Mouse (Mus musculus): Measurements from ENCODE around the gene Nudt17. TPM values are rescaled to one million over a fixed set of nuclear protein-coding genes. Genes with fewer than 3 reads are reported as not detected.
A peak's percentile ranks its signal among the peaks of the same experiment; 100 is the strongest.
"Not testable (repeated sequence)": the region's sequence is repeated elsewhere in the genome, so short reads cannot be mapped to it uniquely, and the experiment has no call there.

Nudt17 gene
- total RNA-seq, 1 experiment from 2014 or later: 1.2 TPM

GRCm38 (mm10) chr3:96678456-96678855 is 29.9 kb downstream of the Nudt17 start:
- no peak for ATAC-seq (ENCODE audit: extremely low read depth, insufficient number of reproducible peaks, low FRiP score, poor library complexity, severe bottlenecking)

GRCm38 (mm10) chr3:96675690-96676089 is 32.7 kb downstream of the Nudt17 start:
- ATAC-seq (ENCODE audit: extremely low read depth, insufficient number of reproducible peaks, low FRiP score, poor library complexity, severe bottlenecking): no peak

- no peak for ATAC-seq (ENCODE audit: extremely low read depth, insufficient number of reproducible peaks, low FRiP score, poor library complexity, severe bottlenecking)
Measured at GRCm38 (mm10) chr3:96675171-96675570, 33.2 kb downstream of the Nudt17 start.

- no peak for ATAC-seq (ENCODE audit: extremely low read depth, insufficient number of reproducible peaks, low FRiP score, poor library complexity, severe bottlenecking)
Measured at GRCm38 (mm10) chr3:96674442-96674841, 33.9 kb downstream of the Nudt17 start.

GRCm38 (mm10) chr3:96673514-96673913 is 34.8 kb downstream of the Nudt17 start:
- no peak for ATAC-seq (ENCODE audit: extremely low read depth, insufficient number of reproducible peaks, low FRiP score, poor library complexity, severe bottlenecking)

- no peak for ATAC-seq (ENCODE audit: extremely low read depth, insufficient number of reproducible peaks, low FRiP score, poor library complexity, severe bottlenecking)
Measured at GRCm38 (mm10) chr3:96671519-96671918, 36.8 kb downstream of the Nudt17 start.

- ATAC-seq (ENCODE audit: extremely low read depth, insufficient number of reproducible peaks, low FRiP score, poor library complexity, severe bottlenecking): peak; percentile 94
Measured at GRCm38 (mm10) chr3:96669727-96670468, 38.5 kb downstream of the Nudt17 start, which contains the start of gene Ankrd35. Gene Ankrd35 (plus strand): TSS chr3:96670131.

- no peak for ATAC-seq (ENCODE audit: extremely low read depth, insufficient number of reproducible peaks, low FRiP score, poor library complexity, severe bottlenecking)
Measured at GRCm38 (mm10) chr3:96668424-96669067, 39.8 kb downstream of the Nudt17 start.

- ATAC-seq (ENCODE audit: extremely low read depth, insufficient number of reproducible peaks, low FRiP score, poor library complexity, severe bottlenecking): no peak
Measured at GRCm38 (mm10) chr3:96667316-96667715, 41.0 kb downstream of the Nudt17 start.

GRCm38 (mm10) chr3:96666916-96667315 is 41.4 kb downstream of the Nudt17 start:
- no peak for ATAC-seq (ENCODE audit: extremely low read depth, insufficient number of reproducible peaks, low FRiP score, poor library complexity, severe bottlenecking)

GRCm38 (mm10) chr3:96665732-96666363 is 42.5 kb downstream of the Nudt17 start:
- ATAC-seq (ENCODE audit: extremely low read depth, insufficient number of reproducible peaks, low FRiP score, poor library complexity, severe bottlenecking): not testable (repeated sequence)

GRCm38 (mm10) chr3:96663432-96664239 is 44.7 kb downstream of the Nudt17 start:
- peak; percentile 60; the same call in 1 of the 2 replicates for ATAC-seq (ENCODE audit: extremely low read depth, insufficient number of reproducible peaks, low FRiP score, poor library complexity, severe bottlenecking)

- no peak for ATAC-seq (ENCODE audit: extremely low read depth, insufficient number of reproducible peaks, low FRiP score, poor library complexity, severe bottlenecking)
Measured at GRCm38 (mm10) chr3:96662731-96663316, 45.5 kb downstream of the Nudt17 start.

- ATAC-seq (ENCODE audit: extremely low read depth, insufficient number of reproducible peaks, low FRiP score, poor library complexity, severe bottlenecking): no peak
Measured at GRCm38 (mm10) chr3:96660901-96661300, 47.5 kb downstream of the Nudt17 start.

Other genes starting within 250 kb of the Nudt17 start
- gene Hfe2, start 183.4 kb downstream of the Nudt17 start, total RNA-seq (2017): not detected in 2 replicates
- gene Txnip, start 150.6 kb downstream of the Nudt17 start, total RNA-seq (2017): 1,984 and 2,044 TPM in 2 replicates
- gene Gm16253, start 131.6 kb downstream of the Nudt17 start, total RNA-seq (2017): not detected in 2 replicates
- 63.6 and 63.9 TPM in 2 replicates for gene Polr3gl, start 114.4 kb downstream of the Nudt17 start, total RNA-seq (2017)
- gene Ankrd34a, start 111.9 kb downstream of the Nudt17 start, total RNA-seq (2017): not detected in 2 replicates
- 0.23 TPM in 1 of 2 replicates, not detected in the other for gene Lix1l, start 107.4 kb downstream of the Nudt17 start, total RNA-seq (2017)
- gene Rbm8a, start 78.6 kb downstream of the Nudt17 start, total RNA-seq (2017): 29.0 and 39.9 TPM in 2 replicates
- gene Pex11b, start 73.2 kb downstream of the Nudt17 start, total RNA-seq (2017): 15.1 and 19.3 TPM in 2 replicates
- gene Gm42957, start 73.1 kb downstream of the Nudt17 start, total RNA-seq (2017): 0.25 TPM in 1 of 2 replicates, not detected in the other
- 0.25 and 0.35 TPM in 2 replicates for gene Itga10, start 63.0 kb downstream of the Nudt17 start, total RNA-seq (2017)
- gene Ankrd35, start 38.4 kb downstream of the Nudt17 start, total RNA-seq (2017): 0.25 and 1.0 TPM in 2 replicates
- gene Pias3, start 12.2 kb downstream of the Nudt17 start, total RNA-seq (2017): 29.4 and 36.8 TPM in 2 replicates
- 35.7 and 38.3 TPM in 2 replicates for gene Polr3c, start 19.1 kb upstream of the Nudt17 start, total RNA-seq (2017)
- gene Rnf115, start 19.1 kb upstream of the Nudt17 start, total RNA-seq (2017): 90.6 and 95.0 TPM in 2 replicates
- gene Pdzk1, start 120.7 kb upstream of the Nudt17 start, total RNA-seq (2017): 0.12 TPM in 1 of 2 replicates, not detected in the other
- 0.25 and 1.2 TPM in 2 replicates for gene Cd160, start 120.8 kb upstream of the Nudt17 start, total RNA-seq (2017)
- gene Gja5, start 196.1 kb upstream of the Nudt17 start, total RNA-seq (2017): not detected in 2 replicates
- 6.5 and 7.7 TPM in 2 replicates for gene Gpr89, start 196.8 kb upstream of the Nudt17 start, total RNA-seq (2017)
- not detected in 2 replicates for gene Gja8, start 217.5 kb upstream of the Nudt17 start, total RNA-seq (2017)

Data from neutrophil, adult 5-6 weeks (primary cell).